Mouse (Mus musculus) adrenal gland, postnatal 4 days (tissue): ENCODE data around the gene Adcy5. TPM values are rescaled to one million over a fixed set of nuclear protein-coding genes. Genes with fewer than 3 reads are reported as not detected.

Source experiments
- DNase-seq, 2 experiments: peaks; one replicate each; pipeline ENCODE4 v3.0.0; 2021 to 2022; ENCODE audit warnings: low spot score in 2 of 2, mixed read lengths in 2 of 2
- total RNA-seq, 2 experiments: library from RNA; stranded (reverse); gene quantifications; 2 replicates each; pipeline ENCODE4 v1.2.3; 2021

Gene Adcy5
- total RNA-seq, 2 experiments from 2014 or later, result 11.7 to 12.1 TPM

DNA sequence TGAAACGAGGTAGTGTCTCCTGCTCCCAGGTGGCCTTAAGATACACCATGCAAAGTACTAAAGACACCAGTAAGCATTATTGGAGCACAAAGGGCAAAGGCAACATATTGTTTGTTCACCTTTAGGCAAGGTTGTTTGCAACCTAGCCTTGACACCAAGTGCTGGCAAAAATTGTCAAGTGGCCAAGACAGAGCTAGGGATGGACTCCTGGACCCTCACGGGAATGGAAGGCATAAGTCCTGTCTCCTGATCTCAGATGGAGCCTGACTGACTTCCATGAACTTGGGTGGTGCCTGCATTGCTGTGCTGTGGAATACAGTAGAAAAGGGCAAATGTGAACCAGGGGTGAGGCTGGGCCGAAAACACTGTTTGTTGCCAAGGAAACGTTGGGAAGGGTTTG is 155.0 kb downstream of the Adcy5 start:
- DNase-seq, result no peak

DNA sequence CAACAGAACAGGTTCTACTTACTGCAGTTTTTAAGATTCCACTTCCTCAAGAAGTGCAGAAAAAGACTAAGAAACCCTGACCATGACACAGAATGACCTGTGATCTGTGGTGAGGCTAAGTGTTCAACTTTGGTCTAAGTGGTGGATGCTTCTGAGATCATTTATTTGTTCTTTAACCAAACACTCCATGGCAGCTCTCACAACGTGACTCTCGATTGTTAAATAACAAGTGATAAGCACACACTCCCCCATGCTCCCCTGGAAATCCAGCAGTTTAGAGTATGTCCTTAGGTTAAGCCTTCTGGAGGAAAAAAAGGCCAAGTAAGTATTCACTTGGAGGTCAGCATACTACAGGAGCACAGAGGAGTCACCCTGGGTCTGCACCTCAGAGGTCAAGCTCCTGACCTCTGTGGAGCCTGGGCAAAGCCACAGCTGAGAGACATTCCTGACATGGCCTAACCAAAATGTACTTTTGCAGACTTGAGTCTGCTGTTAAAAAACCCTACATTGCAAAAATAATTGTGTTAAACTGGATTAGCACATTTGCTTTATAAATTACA is 156.0 kb downstream of the Adcy5 start:
- no peak for DNase-seq

DNA sequence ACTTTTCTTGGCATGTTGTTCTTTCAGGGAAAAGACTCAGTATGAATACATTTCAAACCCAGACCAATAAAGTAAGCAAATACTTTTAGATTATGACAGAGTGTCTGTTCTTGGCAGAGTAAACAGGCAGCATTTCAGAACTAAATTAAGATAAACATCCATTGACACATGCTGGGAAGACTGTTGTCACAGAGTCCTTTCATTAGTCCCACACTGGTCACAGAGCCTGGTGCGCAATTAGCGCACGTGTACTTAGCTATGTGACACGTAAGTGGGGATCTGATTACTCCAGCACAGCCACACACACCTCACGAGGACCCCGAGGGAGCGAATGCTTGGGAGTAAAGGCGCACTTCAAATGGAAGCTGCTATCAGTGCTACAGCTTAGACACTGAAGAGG is 156.9 kb downstream of the Adcy5 start:
- DNase-seq, result no peak

DNA sequence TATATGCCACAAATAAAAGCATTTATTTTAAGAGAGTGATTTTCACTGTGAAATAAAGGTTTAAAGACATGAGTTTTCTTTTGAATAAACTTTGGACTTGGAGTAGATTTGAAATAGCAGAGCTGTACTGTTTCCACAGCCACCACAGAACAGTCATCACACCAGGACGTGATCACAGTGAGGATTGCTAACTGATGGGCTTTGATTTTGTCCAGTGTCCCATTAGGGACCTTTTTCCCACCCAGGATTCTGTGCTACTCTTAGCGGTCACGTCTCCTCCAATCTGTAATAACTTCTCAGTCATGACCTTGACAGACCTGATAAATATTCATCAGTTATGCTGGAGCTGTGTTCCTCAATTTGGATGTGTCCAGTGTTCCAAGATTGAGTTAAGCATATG is 160.8 kb downstream of the Adcy5 start:
- no peak for DNase-seq

DNA sequence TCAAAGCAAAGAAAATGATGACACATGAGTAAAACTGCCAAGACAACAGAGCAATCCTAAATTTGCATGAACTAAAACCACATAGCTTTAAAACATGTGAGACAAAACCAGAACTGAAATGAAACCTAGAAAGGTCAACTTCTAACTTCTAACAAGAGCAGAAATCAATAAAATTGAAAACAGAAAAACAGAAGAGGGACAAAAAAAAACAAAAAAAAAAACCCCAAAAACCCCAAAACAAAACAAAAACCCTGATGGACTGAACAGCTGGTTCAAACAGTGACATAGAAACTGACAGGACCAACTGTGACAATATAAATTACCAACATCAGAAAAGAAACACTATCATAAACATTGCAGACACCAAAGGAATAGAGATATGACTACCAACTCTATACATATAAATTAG is 162.2 kb downstream of the Adcy5 start:
- no peak for DNase-seq

DNA sequence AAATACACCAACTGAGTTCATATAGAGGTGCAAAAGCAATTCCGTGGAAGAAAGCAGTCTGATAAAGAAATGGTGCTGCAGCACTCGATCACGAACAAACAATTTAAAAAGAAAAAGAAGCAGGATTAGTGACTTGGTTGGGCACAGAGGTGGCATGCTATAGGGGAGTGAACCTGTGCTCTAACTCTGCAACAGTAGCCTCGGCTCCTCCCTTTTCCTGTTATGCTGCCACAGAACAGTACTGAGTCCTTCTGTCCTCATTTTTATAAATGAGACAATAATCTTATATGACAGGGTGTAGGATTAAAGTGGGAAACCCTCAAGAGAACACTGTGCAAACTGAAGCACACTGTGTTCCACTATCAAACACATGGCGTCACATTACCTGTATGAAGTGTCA is 162.8 kb downstream of the Adcy5 start:
- no peak for DNase-seq

DNA sequence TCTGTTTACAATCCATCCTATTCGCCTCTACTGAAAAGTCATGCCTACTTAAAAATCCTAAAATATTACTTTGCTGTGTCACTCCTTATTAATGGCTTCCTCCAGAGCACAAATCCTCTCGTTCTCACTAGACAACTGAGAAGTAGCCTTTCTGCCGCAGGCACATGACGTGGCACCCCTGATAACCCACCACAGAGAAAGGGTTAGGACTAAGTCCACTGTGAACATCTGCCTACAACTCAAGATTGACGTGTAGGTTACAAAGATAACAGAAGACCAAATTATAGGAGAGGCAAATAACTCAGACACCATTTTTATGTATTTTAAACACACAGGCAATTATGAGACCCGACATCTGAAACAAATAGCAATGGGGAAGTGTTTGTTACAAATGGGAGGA is 163.7 kb downstream of the Adcy5 start:
- DNase-seq, result no peak

DNA sequence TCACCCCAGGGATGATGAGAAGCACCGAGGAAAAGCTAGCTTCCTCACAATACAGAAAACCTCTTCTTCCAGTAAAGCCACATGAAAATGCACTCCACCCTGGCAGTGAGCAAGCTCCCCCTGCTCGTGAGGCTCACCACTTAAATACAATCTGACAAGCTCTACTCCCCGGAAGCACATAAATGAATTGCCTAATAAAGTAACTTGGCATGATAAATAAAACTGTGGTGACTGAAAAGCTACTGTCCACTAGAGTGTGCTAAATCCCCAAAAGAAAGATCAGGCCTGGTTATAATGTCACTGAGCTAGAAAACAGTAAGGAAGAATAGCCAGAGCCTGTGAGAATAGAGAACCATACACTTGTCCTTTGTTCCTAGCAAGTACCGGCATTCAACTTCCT is 164.7 kb downstream of the Adcy5 start:
- no peak for DNase-seq

DNA sequence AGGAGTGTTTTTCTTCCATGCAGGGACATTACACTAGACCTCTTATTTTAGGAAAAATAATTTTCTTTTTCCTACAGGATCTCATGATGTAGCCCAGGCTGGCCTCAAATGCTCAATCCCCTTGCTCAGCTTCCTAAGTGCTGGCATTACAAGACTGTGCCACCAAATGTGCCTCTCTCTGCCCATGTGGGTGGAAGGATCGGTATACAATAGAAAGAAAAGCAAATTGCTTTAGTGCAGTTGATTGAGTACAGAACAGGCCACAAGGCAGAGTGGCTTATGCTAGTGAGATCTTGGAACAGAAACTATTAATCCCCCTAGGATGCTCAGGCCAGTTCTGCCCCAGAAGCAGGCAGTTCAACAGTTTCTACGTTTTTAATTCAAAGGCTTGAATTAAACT is 165.1 kb downstream of the Adcy5 start:
- no peak for DNase-seq

DNA sequence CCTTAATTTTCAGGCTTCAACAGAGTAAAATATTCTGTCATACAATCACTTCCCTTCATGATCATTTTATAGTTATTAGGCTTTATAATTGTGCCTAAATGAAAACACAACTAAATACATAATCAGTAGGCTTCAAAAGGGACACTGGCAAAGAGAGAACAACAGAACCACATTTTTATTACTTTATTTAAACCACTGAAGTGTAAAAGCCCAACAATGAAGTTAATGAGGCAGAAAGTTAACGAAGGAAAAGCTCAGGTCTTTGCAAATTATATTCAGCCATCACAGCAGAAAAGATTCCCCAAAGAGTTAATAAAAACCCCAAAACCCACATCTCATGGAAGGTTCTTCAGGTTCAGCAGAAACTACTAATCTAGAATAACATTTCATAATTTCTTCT is 175.8 kb downstream of the Adcy5 start:
- no peak for DNase-seq

Other genes starting within 250 kb of the Adcy5 start
- 10 to 100 TPM; 21.8 to 26.1 TPM for gene Hacd2, start 132.4 kb upstream of the Adcy5 start, total RNA-seq
- gene Sec22a, start 209.0 kb downstream of the Adcy5 start, total RNA-seq, result 10 to 100 TPM; 27.8 to 29.3 TPM